ENCODE assay signal across 8 mouse cellular contexts in the genomic region with DNA sequence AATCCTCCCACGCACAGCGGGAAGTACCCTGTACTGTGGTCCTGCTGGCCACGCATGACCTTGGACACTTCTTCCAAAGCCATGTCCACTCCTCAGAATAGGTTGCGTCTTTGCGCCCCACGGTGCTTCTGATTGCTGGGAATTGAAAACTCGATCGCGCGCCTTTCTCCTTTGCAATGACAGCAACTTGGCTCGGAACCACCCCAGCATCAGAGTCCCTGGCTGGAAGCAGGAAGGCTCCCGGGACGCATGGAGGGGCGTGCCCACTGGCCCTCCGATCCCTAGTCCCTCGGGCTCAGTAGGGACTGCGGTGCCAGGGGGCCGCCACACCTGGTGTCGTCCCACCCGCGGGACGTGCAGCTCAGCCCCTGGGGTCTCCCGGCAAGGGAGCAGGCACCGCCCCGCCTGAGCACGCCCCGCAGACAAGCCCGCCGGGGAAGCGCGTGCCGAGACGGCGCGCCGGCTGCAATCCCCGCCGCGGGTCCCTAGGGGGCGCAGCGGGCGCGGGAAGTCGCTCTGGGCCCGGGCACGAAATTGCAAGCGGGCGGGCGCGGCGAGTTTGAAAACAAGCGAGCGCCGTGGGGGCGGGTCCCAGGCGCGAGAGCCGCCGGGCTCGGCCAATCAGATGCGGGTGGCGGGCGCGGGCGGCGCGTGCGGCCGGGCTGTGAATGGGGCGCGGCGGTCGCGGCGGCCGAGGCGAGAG. TPM values are rescaled to one million over a fixed set of nuclear protein-coding genes. Genes with fewer than 3 reads are reported as not detected.
DNase-seq lines count a peak whose midpoint lies in the region; ATAC-seq and TF ChIP-seq lines count a peak whose summit lies in the region.

A gene (plus strand): TSS at position 650 of the 703 bp plus-strand sequence.

- H3K4me3 ChIP-seq in ES-E14 (ENCODE audit: insufficient read depth in 1 of 2, low read depth in 1 of 2, low read length in 2 of 2, poor library complexity in 1 of 2, severe bottlenecking in 1 of 2): peak within 1 kb of the TSS; percentile 75 to 88

- H3K27ac ChIP-seq in ES-E14 (ENCODE audit: insufficient read depth, low read depth, low read length, poor library complexity, severe bottlenecking): no peak within 1 kb of the TSS

- H3K9ac ChIP-seq in ES-E14 (ENCODE audit: insufficient read depth, low read depth, low read length, poor library complexity, severe bottlenecking): peak within 1 kb of the TSS; percentile 81

- ATAC-seq in neutrophil, adult 5-6 weeks (ENCODE audit: extremely low read depth, insufficient number of reproducible peaks, low FRiP score, poor library complexity, severe bottlenecking): peak; percentile 61

- H3K4me1 ChIP-seq in ES-E14 (ENCODE audit: control insufficient read depth in 2 of 2, insufficient read depth in 2 of 2, low read length in 2 of 2, poor library complexity in 1 of 2): peaks cover 0 to 12% of the 10 kb centered on the region in 2 experiments; a peak in 1 of 4 replicates

- in situ Hi-C loops in ES-E14 (cut with MboI; ENCODE audit: low sequenced_read_pairs in 2 of 2, unreplicated experiment in 2 of 2): no loop called here

- H3K9me3 ChIP-seq in ES-E14 (ENCODE audit: control insufficient read depth, insufficient read depth, low read depth, low read length): no peaks in the 10 kb centered on the region

- H3K36me3 ChIP-seq in ES-E14 (ENCODE audit: control insufficient read depth, insufficient read depth, low read length, poor library complexity, severe bottlenecking): no peaks in the 10 kb centered on the region

- DNase-seq in ES-E14 (ENCODE audit: low read depth, low spot score): peak; percentile 91
- DNase-seq in cerebellum, adult 18-20 months: peak; percentile 86 to 95
- DNase-seq in forelimb bud, embryonic 11.5 days (ENCODE audit: low read depth, low spot score): peak; percentile 93
- peak; percentile 94 to 95 for DNase-seq in heart, postnatal 36 days
- DNase-seq in layer of hippocampus, adult 18-20 months (ENCODE audit: low spot score in 2 of 2): peak; percentile 84 to 95
- DNase-seq in lung, adult 18-20 months: peak; percentile 86 to 90
- DNase-seq in testis, postnatal 10 days (ENCODE audit: low spot score): peak; percentile 98

- intact Hi-C loops in heart, postnatal 36 days (cut with DNase I): loop anchor here (5.0 to 10.0 kb wide), 5 partner anchors 149 to 1204 kb away; no protein-coding TSS in a partner anchor

TF ChIP-seq in ES-E14, 5 proteins besides CTCF, POLR2A, EP300 and RAD21:
- TF ChIP-seq HCFC1 (IDR thresholded peaks at IDR 0.05; ENCODE audit: borderline replicate concordance, insufficient read depth, low read length) (no peak), ZNF384 (IDR thresholded peaks at IDR 0.05; ENCODE audit: low read depth, low read length) (no peak), CHD2 (IDR thresholded peaks at IDR 0.05; ENCODE audit: low read depth, low read length) (no peak), ZC3H11A (IDR thresholded peaks at IDR 0.05; ENCODE audit: borderline replicate concordance, low read depth, low read length) (no peak), MAFK (IDR thresholded peaks at IDR 0.05; ENCODE audit: insufficient read depth, low read depth, low read length) (no peak)

RNA-seq across cellular contexts. Expression of the gene that starts here (rescaled TPM):
- total RNA-seq in ES-E14 (2012; rRNA removed): 0.79 and 1.2 TPM in 2 replicates
- 1 to 10 TPM; 1.7 to 1.8 TPM for total RNA-seq in heart, postnatal 36 days (2021)
- total RNA-seq in layer of hippocampus, adult 18-20 months (2021): 1 to 10 TPM; 5.4 to 5.7 TPM
- total RNA-seq in neutrophil, adult 5-6 weeks (2017): not detected in 2 replicates

Comparison
In these comparisons a context has a peak if more than half of its experiments do, and no peak if none do; other contexts are left out.
1. Peak in ATAC-seq in neutrophil, adult 5-6 weeks; RNA of the gene not detected or under 1 TPM.